Mouse (Mus musculus): ENCODE results near the gene Cldn7.

- TF ChIP-seq POLR2A (IDR thresholded peaks at IDR 0.05; ENCODE audit: borderline replicate concordance, extremely low read depth, low read depth, low read length), result no peak
- no peak for TF ChIP-seq CTCF (IDR thresholded peaks at IDR 0.05; ENCODE audit: insufficient read depth, low read length)
These were observed 6.2 kb downstream of the Cldn7 start for GRCm38 (mm10) chr11:69970775-69971174.
